In genomic region chr9:107791714-107792113, GRCm38 (mm10) we compare ENCODE assay signal across 34 mouse cellular contexts.
"Had no signal": no experiment of that assay in that cellular context is flagged by ENCODE, and none has a peak within 500 bp of the region (broad histone marks: within the 10 kb centered on the region; RNA-seq: fewer than 3 reads in every experiment).

No protein-coding gene starts in this region.

- H3K27me3 ChIP-seq: heart, embryonic 12.5 days; heart, embryonic 13.5 days; heart, embryonic 15.5 days; hindbrain, embryonic 12.5 days; hindbrain, embryonic 13.5 days; hindbrain, embryonic 15.5 days; intestine, embryonic 15.5 days; kidney, embryonic 15.5 days had no signal

- DNase-seq: heart, postnatal 10 days; heart, postnatal 14 days; heart, postnatal 36 days; heart, postnatal 4 days; kidney, adult 11 months; kidney, adult 18-20 months; kidney, adult 2 months; kidney, adult 8-10 months; kidney, adult 9 months; kidney, postnatal 10 days; kidney, postnatal 14 days; kidney, postnatal 25 days; kidney, postnatal 36 days; kidney, postnatal 4 days; layer of hippocampus, adult 9-11 months; layer of hippocampus, postnatal 36 days had no signal

- H3K9ac ChIP-seq: heart, embryonic 12.5 days; heart, embryonic 13.5 days; heart, embryonic 15.5 days; hindbrain, embryonic 12.5 days; hindbrain, embryonic 13.5 days; hindbrain, embryonic 14.5 days; hindbrain, embryonic 15.5 days; intestine, embryonic 15.5 days; kidney, embryonic 15.5 days had no signal

- H3K4me1 ChIP-seq: heart, embryonic 10.5 days; heart, embryonic 12.5 days; heart, embryonic 13.5 days; heart, embryonic 15.5 days; hindbrain, embryonic 10.5 days; hindbrain, embryonic 12.5 days; hindbrain, embryonic 13.5 days; hindbrain, embryonic 15.5 days; intestine, embryonic 15.5 days; kidney, embryonic 15.5 days had no signal

- H3K4me3 ChIP-seq: heart, embryonic 10.5 days; heart, embryonic 12.5 days; heart, embryonic 13.5 days; heart, embryonic 15.5 days; hindbrain, embryonic 10.5 days; hindbrain, embryonic 12.5 days; hindbrain, embryonic 13.5 days; hindbrain, embryonic 15.5 days; intestine, embryonic 15.5 days; kidney, embryonic 15.5 days; layer of hippocampus, adult 2 months had no signal

- H3K9me3 ChIP-seq: heart, embryonic 10.5 days; heart, embryonic 12.5 days; heart, embryonic 13.5 days; heart, embryonic 15.5 days; hindbrain, embryonic 10.5 days; hindbrain, embryonic 12.5 days; hindbrain, embryonic 13.5 days; hindbrain, embryonic 15.5 days; intestine, embryonic 15.5 days; kidney, embryonic 15.5 days had no signal

- ATAC-seq: hindbrain, embryonic 16.5 days; hindbrain, postnatal 0 days; inflammation-experienced regulatory T-cells, adult 6 months; intestine, embryonic 15.5 days; intestine, embryonic 16.5 days; intestine, postnatal 0 days had no signal

- H3K27ac ChIP-seq: heart, embryonic 10.5 days; heart, embryonic 13.5 days; heart, embryonic 15.5 days; hindbrain, embryonic 10.5 days; hindbrain, embryonic 12.5 days; hindbrain, embryonic 13.5 days; hindbrain, embryonic 14.5 days; hindbrain, embryonic 15.5 days; hindbrain, postnatal 0 days; intestine, embryonic 15.5 days; kidney, embryonic 15.5 days; kidney, postnatal 0 days; layer of hippocampus, adult 2 months had no signal
